Mouse (Mus musculus) right cerebral cortex, postnatal 36 days (tissue): ENCODE results near the gene Pdgfra.

Source experiments
- DNase-seq, 2 experiments: peaks; one replicate each; pipeline ENCODE4 v3.0.0; 2022; ENCODE audit warnings: low spot score in 2 of 2, mixed read lengths in 1 of 2

Pdgfra gene

DNA sequence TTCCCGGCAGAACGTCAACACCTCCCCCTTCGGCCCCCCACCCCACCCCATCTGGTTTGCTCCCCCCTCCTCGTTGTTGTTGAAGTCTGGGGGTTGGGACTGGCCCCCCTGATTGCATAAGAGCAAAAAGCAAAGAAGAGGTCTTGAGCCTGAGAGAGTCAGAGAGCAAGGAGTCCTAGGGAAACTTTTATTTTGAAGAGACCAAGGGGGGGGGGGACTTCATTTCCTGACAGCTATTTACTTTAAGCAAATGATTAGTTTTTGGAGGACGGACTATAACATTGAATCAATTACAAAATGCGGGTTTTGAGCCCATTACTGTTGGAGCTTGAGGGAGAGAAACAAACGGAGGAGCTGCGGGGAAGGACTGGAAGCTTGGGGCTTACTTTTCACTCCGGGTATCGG, at the start of gene Pdgfra:
Pdgfra (plus strand) TSS at position 272 of the 405 bp plus-strand sequence.
- no peak for DNase-seq

DNA sequence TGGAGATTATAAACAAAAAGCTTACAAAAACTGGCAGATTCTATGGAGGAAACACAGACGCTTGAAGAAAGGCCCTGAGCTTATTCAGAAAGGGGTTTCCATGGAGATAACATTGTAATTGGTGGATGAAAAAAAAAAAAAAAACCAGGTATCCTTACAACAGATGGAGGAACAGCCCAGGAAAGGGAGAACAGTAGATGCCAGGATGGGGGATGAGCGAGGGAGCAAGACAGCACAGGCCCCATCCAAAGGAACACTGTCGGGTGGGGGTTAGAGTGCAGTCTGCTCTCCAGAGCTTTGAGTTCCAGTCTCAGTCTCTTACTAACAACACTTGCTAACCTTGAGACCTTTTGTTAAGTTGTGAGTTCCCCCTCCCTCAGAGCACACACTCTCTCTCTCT, 45.6 kb upstream of the Pdgfra start:
- no peak for DNase-seq

DNA sequence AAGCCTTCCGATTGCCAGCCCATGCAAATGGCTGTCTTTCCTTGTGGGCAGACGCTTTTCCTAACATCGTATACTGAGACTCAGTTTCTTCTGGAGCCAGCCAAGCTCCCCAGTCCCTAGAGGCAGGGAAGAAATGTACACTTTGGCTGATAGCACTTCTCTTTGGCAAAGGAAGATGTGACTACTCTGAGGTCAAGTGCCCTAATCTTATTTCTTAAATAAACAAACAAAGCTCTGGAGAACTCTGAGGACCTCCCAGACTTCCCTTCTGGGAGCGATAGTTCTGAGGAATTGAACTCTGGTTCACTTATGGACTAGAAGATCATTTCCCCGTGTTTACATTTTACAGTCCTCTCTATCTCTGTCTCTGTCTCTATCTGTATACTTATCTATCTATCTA, 42.7 kb upstream of the Pdgfra start:
- no peak for DNase-seq

DNA sequence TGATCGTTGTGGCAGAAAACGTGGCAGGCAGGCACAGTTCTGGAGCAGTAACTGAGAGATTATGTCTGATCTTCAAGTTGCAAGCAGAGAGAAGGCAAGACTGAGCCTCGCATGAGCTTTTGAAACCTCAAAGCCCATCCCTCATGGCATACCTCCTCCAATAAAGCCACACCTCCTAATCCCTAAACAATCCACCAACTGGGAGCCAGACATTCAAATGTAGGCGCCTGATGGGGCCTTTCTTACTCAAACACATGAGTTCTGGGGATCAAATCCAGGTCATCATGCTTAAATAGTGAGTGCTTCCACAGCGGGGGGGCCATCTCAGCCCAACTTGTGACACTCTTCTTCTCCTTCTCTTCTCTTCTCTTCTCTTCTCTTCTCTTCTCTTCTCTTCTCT, 40.3 kb upstream of the Pdgfra start:
- no peak for DNase-seq

DNA sequence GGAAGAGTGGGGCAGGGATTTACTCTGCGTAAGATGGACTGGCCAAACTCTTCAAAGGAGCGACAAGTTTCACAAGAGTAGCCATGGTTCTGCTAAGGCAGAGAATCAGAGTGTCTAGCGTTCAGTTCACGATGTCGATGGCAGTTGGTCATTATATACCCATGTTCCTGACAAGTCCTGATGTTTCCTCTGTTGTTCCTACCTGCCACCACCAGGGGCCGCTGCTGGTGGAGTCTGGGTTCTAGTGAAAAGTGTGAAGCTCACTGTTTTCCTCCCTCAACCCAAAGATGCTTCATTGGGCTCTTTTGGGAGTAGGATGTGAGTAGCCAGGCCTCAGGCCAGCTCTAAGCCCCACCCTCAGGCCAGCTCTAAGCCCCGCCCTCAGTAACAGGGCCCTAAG, 33.3 kb upstream of the Pdgfra start:
- DNase-seq = no peak

DNA sequence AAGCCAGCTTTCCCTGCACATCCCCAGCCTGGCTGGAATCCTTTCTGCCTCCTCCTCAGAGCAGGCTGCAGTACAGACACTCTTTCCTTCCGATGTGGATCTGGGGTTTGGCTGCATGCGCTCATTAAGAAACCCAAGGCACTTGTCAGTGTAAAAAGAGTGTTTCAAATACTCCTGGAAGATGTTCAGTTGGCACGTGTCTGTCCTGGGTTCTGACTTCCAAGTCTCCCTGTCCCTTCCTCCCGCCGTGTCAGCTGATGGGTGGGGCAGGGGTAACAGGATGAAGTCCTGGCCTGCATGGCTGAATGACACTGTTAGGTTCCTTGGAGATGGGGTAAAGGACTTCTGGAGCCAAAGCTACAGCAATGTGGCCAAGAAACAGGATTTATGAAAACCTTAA, 30.4 kb upstream of the Pdgfra start:
- no peak for DNase-seq

DNA sequence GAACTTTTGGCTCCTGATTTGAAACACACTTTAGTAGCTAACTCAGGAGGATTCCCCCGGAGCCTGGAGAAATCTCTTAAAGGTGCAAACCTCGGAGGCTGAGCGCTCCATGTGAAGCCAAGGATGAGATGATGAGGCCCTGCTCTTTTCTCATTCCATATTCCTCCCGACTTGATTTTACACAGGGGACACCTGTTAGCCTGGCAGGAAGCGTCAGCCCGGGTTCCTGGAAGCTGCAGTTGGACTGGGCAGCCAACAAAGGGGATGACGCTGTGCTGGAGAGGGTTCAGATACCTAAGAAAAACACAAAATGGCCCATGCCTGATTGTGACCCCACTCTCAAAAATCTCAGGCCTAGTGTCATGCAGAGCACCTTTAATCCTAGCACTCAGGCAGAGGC, 17.4 kb upstream of the Pdgfra start:
- DNase-seq = no peak

DNA sequence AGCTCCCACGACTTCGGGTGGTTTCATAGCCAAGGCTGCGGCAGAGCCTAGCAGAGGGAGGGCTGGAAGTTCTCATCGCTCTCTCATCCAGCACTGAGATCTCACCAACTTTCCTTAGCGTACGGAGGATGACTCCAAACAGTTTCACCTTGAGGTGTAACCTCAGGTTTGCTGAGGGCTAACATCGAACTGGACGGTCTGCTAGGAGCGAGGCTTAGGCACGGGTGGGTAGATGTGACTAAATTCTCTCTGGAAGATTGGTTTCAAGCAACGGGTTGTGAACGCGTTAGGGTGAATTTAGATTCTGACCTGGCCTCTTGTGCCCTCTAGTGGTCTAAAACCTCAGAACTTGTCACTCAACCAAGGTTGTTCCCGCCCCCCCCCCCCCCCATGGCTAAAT, 9.0 kb upstream of the Pdgfra start:
- DNase-seq = no peak

DNA sequence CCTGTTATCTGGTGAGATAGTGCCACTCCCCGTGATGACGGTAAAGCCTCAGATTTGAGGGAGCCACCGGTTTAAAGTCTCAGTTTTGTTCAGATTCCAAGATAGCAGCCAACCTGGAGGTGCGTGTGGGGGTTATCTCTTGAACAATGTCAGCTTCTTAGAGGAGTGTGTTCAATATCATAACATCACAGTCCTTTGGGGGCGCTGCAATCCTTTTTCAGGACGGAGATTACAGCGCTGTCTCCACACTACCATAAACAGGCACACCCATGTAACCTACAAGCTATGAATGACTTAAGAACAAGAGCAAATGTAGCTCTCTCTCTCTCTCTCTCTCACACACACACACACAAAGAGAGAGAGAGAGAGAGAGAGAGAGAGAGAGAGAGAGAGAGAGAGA, 8.3 kb upstream of the Pdgfra start:
- no peak for DNase-seq

DNA sequence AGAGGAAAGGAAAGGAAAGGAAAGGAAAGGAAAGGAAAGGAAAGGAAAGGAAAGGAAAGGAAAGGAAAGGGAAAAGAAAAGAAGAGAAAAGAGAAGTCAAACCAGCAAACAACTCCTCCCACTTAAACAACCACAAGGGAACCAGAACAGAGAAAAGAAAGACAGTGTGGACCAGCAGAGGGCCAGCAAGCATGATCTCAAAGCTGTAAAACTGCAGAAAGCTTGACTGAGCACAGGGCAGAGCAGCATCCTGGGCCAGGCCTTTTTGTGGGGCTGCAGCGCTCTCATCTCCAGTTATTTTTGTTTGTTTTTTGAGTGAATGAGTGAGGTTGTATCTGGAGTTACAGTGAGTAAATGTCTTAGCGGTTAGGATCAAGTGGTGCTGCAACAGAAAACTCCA, 6.8 kb upstream of the Pdgfra start:
- no peak for DNase-seq

DNA sequence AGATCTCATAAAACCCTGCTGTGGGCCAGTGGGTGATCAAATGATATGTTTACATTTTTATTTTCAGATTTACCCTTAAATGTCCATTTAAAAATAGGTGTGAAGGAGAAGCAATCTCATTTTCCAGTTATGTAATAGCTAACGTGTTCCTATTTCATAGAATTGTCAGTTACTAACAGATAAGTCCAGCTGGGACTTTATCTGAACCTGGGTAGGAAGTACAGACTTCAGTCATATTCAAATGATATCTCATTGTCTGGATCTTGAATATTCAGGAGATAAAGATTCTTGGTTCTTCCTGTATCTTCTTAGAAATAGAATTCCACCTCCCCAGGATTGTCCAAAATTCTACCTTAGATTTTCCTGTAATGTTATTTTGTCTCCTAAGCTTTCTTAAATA, 5.6 kb upstream of the Pdgfra start:
- DNase-seq = no peak

DNA sequence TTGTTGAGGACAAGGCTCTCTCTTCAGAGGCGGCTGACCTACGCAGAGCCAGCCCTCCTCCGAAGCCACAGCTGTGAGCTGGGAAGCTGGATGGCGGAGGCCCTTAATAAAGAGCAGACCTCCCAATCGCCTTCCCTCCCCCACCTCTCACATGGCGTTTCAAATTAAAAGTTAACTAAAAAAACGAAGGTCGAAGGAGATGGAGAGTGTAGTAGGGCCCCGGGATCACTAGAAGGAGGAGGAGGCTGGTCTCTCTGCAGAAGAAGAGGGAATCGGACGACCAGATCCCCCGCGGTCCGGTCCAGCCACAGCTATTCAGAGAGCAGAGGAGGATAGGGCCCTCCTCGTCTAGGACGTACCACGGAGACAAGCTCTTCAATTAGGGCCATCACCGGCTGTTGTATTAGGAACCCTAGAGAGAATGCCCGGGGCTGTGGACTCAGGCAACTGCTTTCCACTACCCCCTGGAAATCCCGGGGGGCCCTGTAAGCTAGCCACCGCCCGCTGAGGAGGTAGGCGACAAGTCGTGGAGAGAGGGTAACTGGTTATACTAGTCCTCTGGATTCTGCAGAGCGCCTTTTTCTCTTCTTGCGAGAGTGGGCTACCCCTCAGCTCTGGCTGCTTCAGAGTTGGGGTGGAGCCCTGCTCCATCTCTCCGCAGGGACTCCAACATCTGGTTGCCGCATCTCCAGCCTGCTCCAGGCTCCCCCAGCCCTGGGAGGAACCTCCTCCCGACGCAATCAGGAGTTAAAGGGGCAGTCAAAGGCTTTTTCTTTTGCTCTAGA, 3.6 kb upstream of the Pdgfra start:
- no peak for DNase-seq

DNA sequence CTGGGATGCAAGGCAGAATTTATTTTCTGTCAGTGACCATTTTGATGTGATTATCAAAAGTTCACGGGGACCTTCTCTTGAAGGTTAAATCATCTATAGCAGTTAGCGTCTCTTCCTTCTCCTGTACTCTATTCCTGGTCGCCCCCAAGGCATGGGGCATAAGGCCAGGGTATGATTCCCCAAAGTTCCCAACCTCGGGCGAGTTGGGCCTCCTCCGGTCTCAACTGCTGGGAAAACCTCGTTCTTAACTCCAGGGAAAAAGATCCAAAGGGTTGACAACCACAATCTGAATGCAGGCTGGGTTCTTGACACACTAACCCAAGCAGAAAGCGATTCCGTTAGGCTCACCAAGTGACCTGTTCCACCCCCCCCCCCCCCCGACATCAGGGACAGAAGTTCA, 2.7 kb upstream of the Pdgfra start:
- no peak for DNase-seq

DNA sequence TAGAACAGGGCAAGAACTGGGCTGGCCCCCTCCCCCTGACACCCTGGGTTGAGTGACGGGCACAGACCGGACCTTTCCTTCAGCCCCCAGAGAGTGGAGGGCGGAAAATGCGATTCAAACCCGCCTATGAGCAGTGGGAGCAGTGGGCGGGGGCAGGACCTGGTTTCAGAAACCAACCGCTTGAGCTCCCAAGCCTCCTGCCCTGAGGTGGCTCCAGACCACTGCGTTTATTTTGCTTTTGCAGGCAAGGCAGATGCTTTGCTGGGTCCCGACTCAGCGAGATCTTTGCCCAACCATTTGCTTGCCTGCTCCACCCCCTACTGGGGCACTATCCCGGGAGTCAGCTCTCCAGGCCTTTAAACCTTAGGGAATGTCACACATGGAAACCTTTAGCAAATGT, 2.2 kb upstream of the Pdgfra start:
- no peak for DNase-seq

DNA sequence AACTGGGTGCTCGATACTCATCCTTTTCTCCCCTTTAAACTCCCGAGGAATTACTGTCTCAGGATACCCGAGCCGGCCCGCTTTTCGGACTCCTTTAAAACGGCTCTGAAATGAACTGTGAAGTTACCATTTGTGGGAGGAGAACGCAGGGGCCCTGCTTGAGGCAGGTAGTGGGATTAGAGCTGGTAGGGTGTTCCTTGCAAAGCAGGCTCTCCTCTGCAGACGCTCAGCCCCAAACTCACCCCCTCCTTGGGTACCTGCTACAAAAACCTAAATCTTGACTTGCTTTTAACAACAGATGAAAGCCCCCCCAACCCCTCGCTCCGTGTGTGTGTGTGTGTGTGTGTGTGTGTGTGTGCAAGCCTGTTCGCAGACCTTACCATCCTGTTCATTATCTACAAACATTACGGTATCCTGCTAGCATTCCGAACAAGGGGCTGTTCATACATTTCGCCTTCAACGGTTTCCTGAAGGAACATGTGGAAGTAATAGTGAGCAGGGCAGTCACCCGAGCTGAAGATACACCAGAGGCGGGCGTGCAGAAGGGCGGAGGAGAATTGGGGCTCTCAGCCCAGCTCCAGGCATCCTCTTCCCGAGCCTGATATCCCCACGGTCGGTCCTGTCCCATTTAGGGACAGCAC, 1.6 kb upstream of the Pdgfra start:
- DNase-seq = no peak

DNA sequence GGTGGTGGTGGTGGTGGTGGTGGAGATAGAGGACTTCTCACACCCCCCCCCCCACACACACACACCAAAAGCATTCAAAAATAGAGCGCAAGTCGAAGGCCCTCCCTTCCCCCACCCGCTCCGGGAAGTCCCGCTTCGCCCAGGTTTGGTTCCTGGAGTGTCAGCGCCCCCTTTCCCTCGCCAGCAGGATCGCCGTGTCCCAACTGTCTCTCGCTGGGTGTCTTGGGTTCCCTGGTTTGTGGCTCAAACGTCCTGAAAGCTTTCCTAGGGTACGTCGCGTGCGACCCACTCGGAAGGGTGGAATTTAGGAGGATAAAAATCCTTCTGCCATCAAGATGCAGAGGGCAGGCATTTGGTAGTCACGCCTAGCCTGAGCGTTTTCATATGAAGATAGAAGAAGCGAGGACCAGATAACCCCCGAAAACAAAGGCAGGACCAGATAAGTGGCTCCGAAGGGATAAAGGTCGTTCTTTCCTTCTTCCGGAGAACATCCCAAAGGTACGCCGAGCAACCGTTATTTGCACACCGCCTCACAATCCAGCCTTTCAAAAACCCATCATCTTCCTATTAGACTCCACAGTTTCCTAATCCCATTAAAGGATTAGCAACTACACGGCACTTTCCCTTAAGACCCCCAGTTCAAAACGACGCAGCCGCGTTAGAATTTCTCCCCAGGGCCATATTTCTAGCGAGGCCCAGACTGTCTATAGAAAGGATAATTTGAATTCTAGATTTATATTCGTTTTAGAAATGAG, 769 bp upstream of the Pdgfra start:
- no peak for DNase-seq

DNA sequence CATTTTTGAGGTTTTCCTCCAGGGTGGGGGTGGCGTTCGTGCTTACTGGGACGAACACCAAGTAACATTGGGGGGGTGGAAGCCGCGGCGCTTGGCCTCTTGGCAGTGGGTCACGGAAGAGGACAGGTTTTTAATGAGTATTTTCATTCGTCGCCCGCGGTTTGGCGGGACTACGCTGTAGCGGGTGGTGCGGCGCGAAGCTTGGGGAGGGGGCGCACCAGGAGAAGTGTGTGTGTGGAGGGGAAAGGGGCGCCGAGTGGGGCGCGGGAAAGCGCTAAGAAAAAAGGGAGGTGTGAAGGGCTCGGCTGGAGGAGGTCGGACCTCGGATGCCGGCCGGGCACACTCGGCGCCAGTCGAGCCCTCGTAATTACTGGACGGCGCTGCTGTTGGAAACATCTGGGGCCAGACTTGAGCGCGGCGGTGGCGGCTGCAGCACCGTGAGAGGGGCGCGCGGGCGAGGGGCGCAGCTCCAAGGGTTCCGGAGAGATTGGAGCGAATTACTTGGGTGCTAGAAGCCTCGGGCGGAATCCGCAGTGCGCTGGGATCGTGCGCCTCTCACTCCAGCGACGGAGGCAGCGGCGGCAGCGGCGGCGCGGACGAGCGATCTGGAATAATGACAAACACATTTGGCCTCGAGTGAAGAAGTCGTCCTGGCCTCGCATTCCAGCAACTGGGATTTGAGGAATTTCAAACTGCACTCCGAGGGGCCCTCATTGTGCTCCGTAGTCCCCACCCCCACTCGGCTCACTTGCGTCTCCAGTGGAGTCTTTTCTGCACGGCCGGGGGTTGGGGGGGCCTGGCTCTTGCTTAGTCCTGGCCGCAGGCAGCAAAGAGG, 916 bp downstream of the Pdgfra start:
- DNase-seq = no peak

DNA sequence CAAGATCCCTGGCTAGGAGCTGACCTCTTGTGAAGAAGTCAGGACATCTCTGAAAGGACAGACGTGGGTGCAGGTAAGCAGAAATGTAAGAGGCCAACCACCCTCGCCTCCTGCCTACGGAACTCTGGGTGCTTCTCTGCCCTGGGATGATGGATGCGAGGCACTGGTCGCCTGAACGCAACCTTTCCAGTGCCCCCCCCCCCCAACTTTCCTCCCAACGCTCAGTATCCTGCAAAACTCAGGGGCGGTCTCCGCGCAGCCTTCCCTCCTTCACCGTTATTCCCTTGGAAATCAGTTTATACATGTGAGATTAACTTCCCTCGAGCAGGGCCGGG, 1.5 kb downstream of the Pdgfra start:
- no peak for DNase-seq

DNA sequence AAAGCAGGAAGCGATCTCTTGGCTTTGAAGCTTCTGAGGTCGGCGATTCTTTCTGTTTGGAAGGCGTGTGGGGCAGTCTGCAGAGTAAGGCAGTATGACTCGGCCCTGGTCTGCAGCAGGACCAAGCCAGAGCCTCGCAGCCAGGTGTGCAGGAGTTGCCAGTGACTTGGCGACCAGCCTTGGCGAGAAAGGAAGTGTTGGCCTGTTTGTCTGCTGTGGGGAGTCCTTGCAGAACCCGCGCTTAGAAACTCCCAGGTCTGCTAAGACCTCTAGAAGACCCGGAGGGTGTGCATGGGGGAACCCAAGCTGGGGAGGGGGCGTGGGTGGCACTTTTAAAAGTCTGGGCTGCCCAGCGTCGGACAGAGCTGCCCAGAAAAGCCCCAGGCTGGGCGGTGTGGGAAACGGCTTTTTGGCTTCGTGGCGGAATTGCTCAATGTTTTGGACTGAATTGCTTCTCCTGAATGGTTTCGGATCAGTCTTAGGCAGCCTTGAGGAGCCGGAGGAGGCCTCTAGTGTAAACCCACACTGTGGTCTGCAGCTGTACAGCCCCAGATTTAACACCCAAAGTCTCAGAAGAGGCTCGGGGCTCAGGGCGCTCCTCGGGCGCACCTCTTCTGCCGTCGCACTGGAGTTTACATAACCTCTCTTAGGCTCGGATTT, 2.0 kb downstream of the Pdgfra start:
- DNase-seq = no peak

DNA sequence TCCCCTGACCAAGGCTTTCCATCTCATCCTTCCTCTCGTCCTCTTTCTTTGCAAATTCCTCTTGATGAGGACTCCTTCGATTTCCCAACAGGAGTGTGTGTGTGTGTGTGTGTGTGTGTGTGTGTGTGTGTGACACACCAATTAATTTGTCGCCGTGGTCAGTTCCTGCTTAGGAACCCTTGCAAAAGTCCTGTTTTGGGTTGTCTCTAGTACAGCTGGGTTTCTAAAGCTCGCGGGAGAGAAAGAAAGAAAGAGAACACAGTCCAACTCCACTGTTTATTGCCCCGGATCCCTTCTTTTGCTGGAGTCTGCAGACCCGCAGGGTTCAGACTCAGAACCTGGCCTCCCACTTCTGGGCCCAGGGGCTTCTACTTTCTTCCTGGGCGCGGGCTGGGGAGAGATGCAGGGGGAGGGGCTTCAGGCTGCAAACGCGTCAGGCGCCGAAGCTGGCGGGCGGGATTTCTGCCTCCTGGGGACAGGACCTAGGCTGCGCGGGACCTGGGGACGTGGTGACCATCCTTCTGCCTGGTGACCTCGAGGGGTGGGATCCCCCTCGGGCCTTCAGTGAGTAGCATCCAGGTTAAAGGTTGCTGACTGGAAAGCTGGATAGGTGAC, 2.6 kb downstream of the Pdgfra start:
- no peak for DNase-seq

DNA sequence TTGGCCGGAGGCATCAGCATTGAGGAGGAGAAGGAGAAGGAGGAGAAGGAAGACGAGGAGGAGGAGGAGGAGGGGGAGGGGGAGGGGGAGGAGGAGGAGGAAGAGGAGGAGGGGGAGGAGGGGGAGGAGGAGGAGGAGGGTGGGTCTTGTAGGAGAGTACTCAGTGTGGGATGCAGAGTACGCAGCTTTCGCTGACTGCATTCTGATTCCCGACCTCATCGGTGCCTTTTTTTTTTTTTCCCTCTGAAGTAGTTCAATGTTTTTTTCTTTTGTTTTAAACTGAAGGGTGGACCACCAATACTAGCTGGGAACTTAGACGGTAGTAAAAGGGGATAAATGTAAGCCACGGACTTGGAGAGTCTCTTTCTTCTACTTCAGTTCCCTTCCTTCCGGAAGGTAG, 3.2 kb downstream of the Pdgfra start:
- no peak for DNase-seq
